Mouse (Mus musculus): ENCODE measurements around the gene Ly6g5c.

Gene Ly6g5c

GRCm38 (mm10) chr17:35139269-35139668 is 31.2 kb downstream of the Ly6g5c start:
- DNase-seq (ENCODE audit: low read depth, low spot score) = no peak

GRCm38 (mm10) chr17:35140490-35140996 is 32.5 kb downstream of the Ly6g5c start:
- no peak for DNase-seq (ENCODE audit: low read depth, low spot score)

- no peak for DNase-seq (ENCODE audit: low read depth, low spot score)
Observed at GRCm38 (mm10) chr17:35141971-35142370, 33.9 kb downstream of the Ly6g5c start.

GRCm38 (mm10) chr17:35146139-35146538 is 38.1 kb downstream of the Ly6g5c start:
- no peak for DNase-seq (ENCODE audit: low read depth, low spot score)

- no peak for DNase-seq (ENCODE audit: low read depth, low spot score)
Observed at GRCm38 (mm10) chr17:35147348-35147747, 39.3 kb downstream of the Ly6g5c start.

DNA sequence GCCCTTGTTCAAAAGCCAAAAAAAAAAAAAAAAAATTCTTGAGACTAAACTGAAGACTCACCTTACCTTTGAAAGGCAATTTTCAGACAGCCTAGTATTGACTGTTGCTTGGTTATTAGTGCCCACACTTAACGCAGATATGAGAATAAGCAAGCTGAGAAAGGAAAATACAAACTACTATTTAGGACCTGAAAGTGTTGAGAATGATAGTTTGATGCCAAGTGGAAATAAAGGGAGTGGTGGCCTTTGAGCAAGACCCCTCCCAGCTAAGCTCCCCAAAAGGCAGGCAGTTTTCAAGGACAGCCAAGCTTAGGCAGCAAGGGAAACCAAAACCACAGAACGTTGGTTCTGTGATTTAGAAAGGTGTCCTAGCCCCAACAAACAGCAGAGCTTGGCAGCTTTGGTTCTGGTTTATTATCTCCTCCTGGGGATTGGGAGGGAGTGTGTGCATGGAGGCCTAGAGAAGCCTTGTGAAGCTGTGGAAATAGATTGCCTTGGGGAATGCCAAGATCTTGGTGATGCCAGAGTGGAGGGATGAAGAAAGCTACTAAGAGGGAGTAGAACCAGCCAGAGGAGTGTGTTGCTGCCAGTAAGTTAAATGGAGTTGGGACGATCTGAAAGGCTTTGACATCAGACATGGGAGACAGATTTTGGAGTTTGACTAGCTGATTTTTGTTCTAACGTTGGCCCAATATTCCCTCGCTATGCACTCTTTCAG is 40.0 kb downstream of the Ly6g5c start:
- DNase-seq (ENCODE audit: low read depth, low spot score) = no peak

- no peak for DNase-seq (ENCODE audit: low read depth, low spot score)
Observed at GRCm38 (mm10) chr17:35152121-35152520, 44.0 kb downstream of the Ly6g5c start.

DNA sequence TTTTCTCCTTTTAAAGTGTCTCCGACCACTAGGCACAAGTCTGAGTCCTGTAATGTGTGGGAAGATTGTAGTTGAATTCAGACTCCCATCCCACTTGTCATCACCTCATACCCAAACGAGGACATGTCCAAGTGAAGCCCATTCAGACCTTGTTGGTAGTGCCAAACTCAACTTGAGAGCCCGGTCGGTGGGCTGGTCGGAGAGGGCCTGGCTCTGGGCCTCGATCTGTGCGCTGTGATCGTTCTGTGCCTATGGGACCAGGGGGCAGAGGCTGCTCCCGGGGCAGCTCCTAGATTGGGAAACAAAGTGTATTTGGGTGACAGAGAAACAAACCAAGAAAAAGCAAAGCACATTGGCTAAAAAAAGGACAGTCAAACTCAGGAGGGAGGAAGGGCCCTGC is 45.0 kb downstream of the Ly6g5c start:
- no peak for DNase-seq (ENCODE audit: low read depth, low spot score)

GRCm38 (mm10) chr17:35153931-35154330 is 45.9 kb downstream of the Ly6g5c start:
- DNase-seq (ENCODE audit: low read depth, low spot score) = no peak

DNA sequence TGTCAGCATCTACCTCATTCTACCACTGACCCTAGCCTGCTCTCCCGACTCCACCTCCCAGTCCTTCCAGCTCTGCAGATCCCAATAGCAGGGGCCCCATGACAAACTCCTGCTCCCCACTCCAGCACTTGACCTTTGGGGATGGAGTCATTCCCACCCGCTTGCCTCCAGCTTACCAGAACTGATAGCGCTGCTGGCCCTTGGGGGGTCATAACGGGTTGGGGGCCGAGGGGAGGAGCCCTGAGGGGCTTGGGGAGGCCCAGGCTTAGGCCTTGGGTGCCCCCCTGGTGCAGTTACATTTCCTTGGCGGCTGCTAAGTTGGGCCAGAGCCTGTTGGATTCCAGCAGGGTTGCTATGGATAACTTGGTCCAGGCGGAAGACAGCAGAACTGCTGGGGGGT is 46.5 kb downstream of the Ly6g5c start:
- no peak for DNase-seq (ENCODE audit: low read depth, low spot score)

GRCm38 (mm10) chr17:35155451-35155850 is 47.4 kb downstream of the Ly6g5c start:
- no peak for DNase-seq (ENCODE audit: low read depth, low spot score)

DNA sequence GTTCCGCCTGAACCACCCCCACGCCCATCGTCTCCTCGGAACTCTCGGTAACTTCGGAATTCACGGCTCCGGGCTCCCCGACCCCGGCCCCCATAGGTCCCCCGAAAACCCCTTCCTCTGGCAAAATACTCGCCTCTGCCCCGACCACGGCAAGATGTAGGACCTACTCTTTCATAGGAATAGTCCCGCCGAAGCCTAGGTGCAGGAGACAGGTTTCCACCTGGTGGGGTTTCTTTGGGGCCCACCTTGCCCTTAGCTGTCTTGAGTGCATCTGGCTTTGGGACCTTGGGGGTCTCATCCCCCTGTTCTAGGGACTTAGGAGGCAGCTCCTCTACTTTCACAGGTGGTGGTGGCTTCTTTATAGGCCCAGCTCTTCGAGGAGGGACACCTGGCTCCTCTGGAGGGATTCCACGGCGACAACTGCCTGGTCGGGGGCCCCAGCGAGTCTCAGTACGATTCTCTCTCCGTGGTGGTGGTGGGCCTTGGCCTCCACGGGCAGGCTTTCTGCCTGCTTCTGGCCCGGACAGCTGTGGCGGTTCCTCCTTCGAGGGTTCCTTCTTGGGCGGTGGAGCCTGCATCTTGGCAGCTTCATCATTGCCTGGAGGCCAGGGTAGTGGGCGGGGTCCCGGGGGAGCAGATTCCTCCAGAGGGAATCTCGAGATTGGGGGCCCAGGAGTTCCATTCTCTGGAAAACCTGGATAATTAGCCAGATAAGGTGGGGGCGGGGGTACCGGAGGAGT is 48.6 kb downstream of the Ly6g5c start:
- no peak for DNase-seq (ENCODE audit: low read depth, low spot score)

DNA sequence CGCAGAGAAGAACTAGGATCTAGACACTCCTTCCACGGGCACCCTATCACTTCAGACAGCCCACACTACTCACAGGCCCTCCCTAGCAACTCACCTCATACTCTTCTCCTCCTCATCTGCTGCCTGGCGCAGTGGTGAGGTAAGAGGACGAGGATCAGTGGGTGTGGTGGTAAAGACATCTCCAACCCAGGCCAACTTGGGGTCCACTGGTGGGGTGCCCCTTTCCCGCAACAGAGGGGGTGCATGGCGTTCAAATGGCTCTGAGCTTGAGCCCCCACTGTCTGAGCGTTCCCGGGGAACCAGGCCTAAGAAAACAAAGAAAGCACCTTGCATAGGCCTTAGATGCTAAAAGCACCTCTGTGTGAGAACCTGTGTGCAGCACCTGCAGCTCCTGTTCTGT is 49.2 kb downstream of the Ly6g5c start:
- DNase-seq (ENCODE audit: low read depth, low spot score) = no peak

DNA sequence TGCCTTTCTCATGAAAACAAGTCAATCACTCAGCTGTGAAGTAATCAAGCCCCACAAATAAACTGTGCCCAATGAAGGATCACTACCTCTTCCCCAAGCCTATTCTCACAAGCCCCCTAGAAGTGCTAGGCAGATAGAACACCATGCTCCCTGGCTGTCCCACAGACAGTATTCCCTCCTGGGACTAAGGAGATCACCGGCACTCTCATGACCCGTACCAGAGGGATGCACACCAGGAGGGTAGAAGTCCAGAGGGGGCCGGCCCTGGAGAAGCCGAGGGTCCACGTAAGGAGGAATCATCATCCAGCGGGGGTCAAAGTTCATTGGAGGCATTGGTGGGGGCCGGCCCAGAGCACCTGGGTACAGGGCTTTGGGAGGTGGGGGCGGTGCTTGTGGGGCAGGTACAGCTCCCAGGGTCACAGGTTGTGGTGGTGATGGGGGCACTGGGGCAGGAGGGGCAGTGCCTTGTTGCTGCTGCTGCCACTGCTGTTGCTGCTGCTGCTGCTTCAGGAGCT is 49.6 kb downstream of the Ly6g5c start:
- DNase-seq (ENCODE audit: low read depth, low spot score) = no peak

- no peak for DNase-seq (ENCODE audit: low read depth, low spot score)
Observed at GRCm38 (mm10) chr17:35158850-35159593, 50.9 kb downstream of the Ly6g5c start.

DNA sequence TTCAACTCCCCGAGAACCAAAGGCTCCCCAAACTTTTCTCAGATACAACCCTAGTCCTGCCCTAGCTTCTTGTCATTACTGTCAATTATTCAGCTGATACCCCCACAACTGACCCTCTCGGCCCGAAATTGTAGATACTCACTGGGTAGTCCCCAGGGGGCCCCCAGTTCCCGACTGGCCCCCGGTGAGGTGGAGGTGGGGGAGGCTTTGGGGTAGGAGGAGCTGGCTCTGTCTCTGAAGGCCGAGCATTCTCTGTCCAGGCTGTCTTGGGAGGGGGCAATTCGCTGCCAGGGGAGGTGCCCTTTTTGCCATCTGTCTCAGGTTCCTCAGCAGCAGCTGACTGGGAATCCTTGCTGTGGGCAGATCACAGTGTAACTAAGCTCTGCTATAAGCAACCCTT is 51.6 kb downstream of the Ly6g5c start:
- no peak for DNase-seq (ENCODE audit: low read depth, low spot score)

DNA sequence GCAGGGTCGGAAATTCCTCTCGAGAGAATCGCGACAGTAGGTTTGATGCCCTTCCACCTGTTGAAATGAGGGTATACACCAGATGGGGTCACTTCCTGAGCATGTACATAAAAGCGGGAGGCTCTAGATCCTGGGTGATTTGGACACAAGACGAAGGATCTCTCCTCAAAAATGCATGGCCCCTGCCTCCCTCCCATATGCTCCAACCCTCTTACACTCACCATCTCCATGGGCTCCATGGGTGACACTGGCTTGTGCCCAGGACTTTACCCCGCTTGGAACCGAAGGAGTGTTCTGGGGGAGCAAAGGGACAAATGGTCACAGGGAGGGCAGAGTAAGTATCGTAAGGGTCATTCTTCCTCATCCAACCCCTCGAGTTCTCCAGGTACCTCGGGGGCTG is 53.3 kb downstream of the Ly6g5c start:
- DNase-seq (ENCODE audit: low read depth, low spot score) = no peak
